Comparison of ENCODE assay signal across 18 mouse cellular contexts in the genomic region with DNA sequence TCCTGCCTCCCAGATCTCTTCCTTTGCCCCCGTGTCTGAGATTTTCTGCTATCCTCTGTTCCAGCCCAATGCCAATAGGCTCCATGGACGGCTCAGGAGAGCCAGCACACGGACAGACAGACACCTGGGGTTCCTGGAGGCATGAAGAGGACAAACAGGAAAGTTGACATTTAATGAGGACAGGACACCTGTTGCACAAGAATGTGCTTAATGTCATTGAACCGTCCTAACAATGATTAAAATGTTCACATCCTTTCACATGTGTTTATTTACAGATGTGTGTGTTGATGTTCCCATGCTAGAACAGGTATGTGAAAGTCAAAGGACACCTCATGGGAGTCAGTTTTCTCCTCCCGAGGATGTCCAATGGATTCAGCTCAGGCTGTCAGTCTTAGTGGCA.
"Had no signal": no experiment of that assay in that cellular context is flagged by ENCODE, and none has a peak within 500 bp of the region (broad histone marks: within the 10 kb centered on the region; RNA-seq: fewer than 3 reads in every experiment).

No protein-coding gene starts in this region.

- H3K4me3 ChIP-seq: layer of hippocampus, adult 2 months; limb, embryonic 10.5 days; limb, embryonic 13.5 days; liver, embryonic 12.5 days; liver, embryonic 15.5 days; midbrain, embryonic 15.5 days; neural tube, embryonic 13.5 days had no signal

- H3K36me3 ChIP-seq: limb, embryonic 10.5 days; limb, embryonic 13.5 days; liver, embryonic 12.5 days; liver, embryonic 15.5 days; midbrain, embryonic 15.5 days; neural tube, embryonic 13.5 days had no signal

- DNase-seq: kidney, adult 2 months; kidney, postnatal 25 days; layer of hippocampus, adult 9-11 months; lung, adult 2 months; lung, postnatal 14 days; lung, postnatal 4 days; retina, postnatal 1 day; thymus, adult 2 months; thymus, postnatal 14 days; thymus, postnatal 4 days had no signal

- H3K27me3 ChIP-seq: limb, embryonic 13.5 days; midbrain, embryonic 15.5 days; neural tube, embryonic 13.5 days had no signal

- H3K9me3 ChIP-seq: limb, embryonic 10.5 days; limb, embryonic 13.5 days; liver, embryonic 12.5 days; liver, embryonic 15.5 days; midbrain, embryonic 15.5 days; neural tube, embryonic 13.5 days had no signal

- H3K27ac ChIP-seq: kidney, postnatal 0 days; layer of hippocampus, adult 2 months; limb, embryonic 13.5 days; liver, embryonic 12.5 days; liver, embryonic 15.5 days; midbrain, embryonic 15.5 days; neural tube, embryonic 13.5 days had no signal

- H3K9ac ChIP-seq: limb, embryonic 13.5 days; liver, embryonic 12.5 days; liver, embryonic 15.5 days; midbrain, embryonic 15.5 days; neural tube, embryonic 13.5 days had no signal
